Mouse (Mus musculus): ENCODE measurements around the gene Rnf8. TPM values are rescaled to one million over a fixed set of nuclear protein-coding genes. Genes with fewer than 3 reads are reported as not detected.
"Not testable (repeated sequence)": the region's sequence is repeated elsewhere in the genome, so short reads cannot be mapped to it uniquely, and the experiment has no call there.

Gene Rnf8
- polyA plus RNA-seq, 1 experiment: 37.2 TPM

- Histone ChIP-seq H3K4me3 (ENCODE audit: control insufficient read depth, insufficient read depth, low read length) (no peak overlapping the region), H3K27ac (ENCODE audit: control insufficient read depth, insufficient read depth, low read length) (no peak overlapping the region), H3K27me3 (ENCODE audit: control insufficient read depth, insufficient read depth, low read length) (no peaks in the 10 kb centered on the region), H3K36me3 (ENCODE audit: control insufficient read depth, insufficient read depth, low read length) (peaks cover 36% of the 10 kb centered on the region), H3K4me1 (replicated peaks; ENCODE audit: control insufficient read depth, insufficient read depth, low read length) (no peaks in the 10 kb centered on the region)
- TF ChIP-seq POLR2A (IDR thresholded peaks at IDR 0.05; ENCODE audit: control insufficient read depth, extremely low read depth, insufficient read depth, low read length, poor library complexity) (no peak), CTCF (IDR thresholded peaks at IDR 0.05; ENCODE audit: borderline replicate concordance, control insufficient read depth, extremely low read depth, insufficient read depth, low read length, poor library complexity) (no peak)
- no peak for DNase-seq
- WGBS: 97% methylated on average over 13 of the region's 13 CpGs
Measured at GRCm38 (mm10) chr17:29596771-29597132, 17.8 kb upstream of the Rnf8 start.

GRCm38 (mm10) chr17:29599051-29599450 is 15.5 kb upstream of the Rnf8 start:
- H3K27me3 ChIP-seq (ENCODE audit: control insufficient read depth, insufficient read depth, low read length): no peaks in the 10 kb centered on the region
- peaks cover 32% of the 10 kb centered on the region for H3K36me3 ChIP-seq (ENCODE audit: control insufficient read depth, insufficient read depth, low read length)
- no peak overlapping the region for H3K27ac ChIP-seq (ENCODE audit: control insufficient read depth, insufficient read depth, low read length)
- H3K4me1 ChIP-seq (replicated peaks; ENCODE audit: control insufficient read depth, insufficient read depth, low read length): no peaks in the 10 kb centered on the region
- no peak for DNase-seq
- TF ChIP-seq CTCF (IDR thresholded peaks at IDR 0.05; ENCODE audit: borderline replicate concordance, control insufficient read depth, extremely low read depth, insufficient read depth, low read length, poor library complexity): no peak
- no peak overlapping the region for H3K4me3 ChIP-seq (ENCODE audit: control insufficient read depth, insufficient read depth, low read length)
- 98% methylated on average over 14 of the region's 14 CpGs for WGBS

GRCm38 (mm10) chr17:29599537-29599936 is 15.1 kb upstream of the Rnf8 start:
- 98% methylated on average over 8 of the region's 8 CpGs for WGBS
- H3K36me3 ChIP-seq (ENCODE audit: control insufficient read depth, insufficient read depth, low read length): peaks cover 28% of the 10 kb centered on the region

GRCm38 (mm10) chr17:29601391-29601790 is 13.2 kb upstream of the Rnf8 start:
- DNase-seq: no peak
- Histone ChIP-seq H3K27ac (ENCODE audit: control insufficient read depth, insufficient read depth, low read length) (no peak overlapping the region), H3K36me3 (ENCODE audit: control insufficient read depth, insufficient read depth, low read length) (peaks cover 19% of the 10 kb centered on the region), H3K4me1 (replicated peaks; ENCODE audit: control insufficient read depth, insufficient read depth, low read length) (peaks cover 4% of the 10 kb centered on the region), H3K4me3 (ENCODE audit: control insufficient read depth, insufficient read depth, low read length) (no peak overlapping the region), H3K27me3 (ENCODE audit: control insufficient read depth, insufficient read depth, low read length) (no peaks in the 10 kb centered on the region)
- WGBS: 93% methylated on average over 4 of the region's 4 CpGs
- no peak for TF ChIP-seq CTCF (IDR thresholded peaks at IDR 0.05; ENCODE audit: borderline replicate concordance, control insufficient read depth, extremely low read depth, insufficient read depth, low read length, poor library complexity)
- TF ChIP-seq POLR2A (IDR thresholded peaks at IDR 0.05; ENCODE audit: control insufficient read depth, extremely low read depth, insufficient read depth, low read length, poor library complexity): no peak

More at GRCm38 (mm10) chr17:29599537-29599936, 15.1 kb upstream of the Rnf8 start:
- H3K27ac ChIP-seq (ENCODE audit: control insufficient read depth, insufficient read depth, low read length): no peak overlapping the region
- DNase-seq: no peak
- H3K27me3 ChIP-seq (ENCODE audit: control insufficient read depth, insufficient read depth, low read length): no peaks in the 10 kb centered on the region
- H3K4me3 ChIP-seq (ENCODE audit: control insufficient read depth, insufficient read depth, low read length): no peak overlapping the region
- H3K4me1 ChIP-seq (replicated peaks; ENCODE audit: control insufficient read depth, insufficient read depth, low read length): no peaks in the 10 kb centered on the region
- TF ChIP-seq CTCF (IDR thresholded peaks at IDR 0.05; ENCODE audit: borderline replicate concordance, control insufficient read depth, extremely low read depth, insufficient read depth, low read length, poor library complexity): no peak
- no peak for TF ChIP-seq POLR2A (IDR thresholded peaks at IDR 0.05; ENCODE audit: control insufficient read depth, extremely low read depth, insufficient read depth, low read length, poor library complexity)

- TF ChIP-seq POLR2A (IDR thresholded peaks at IDR 0.05; ENCODE audit: control insufficient read depth, extremely low read depth, insufficient read depth, low read length, poor library complexity): no peak
- peak; percentile 59; the same call in 1 of the 2 replicates for TF ChIP-seq CTCF (IDR thresholded peaks at IDR 0.05; ENCODE audit: borderline replicate concordance, control insufficient read depth, extremely low read depth, insufficient read depth, low read length, poor library complexity)
- Histone ChIP-seq H3K4me3 (ENCODE audit: control insufficient read depth, insufficient read depth, low read length) (no peak overlapping the region), H3K27me3 (ENCODE audit: control insufficient read depth, insufficient read depth, low read length) (no peaks in the 10 kb centered on the region), H3K27ac (ENCODE audit: control insufficient read depth, insufficient read depth, low read length) (no peak overlapping the region), H3K36me3 (ENCODE audit: control insufficient read depth, insufficient read depth, low read length) (peaks cover 19% of the 10 kb centered on the region), H3K4me1 (replicated peaks; ENCODE audit: control insufficient read depth, insufficient read depth, low read length) (peaks cover 6% of the 10 kb centered on the region)
- WGBS: 34% methylated on average over 6 of the region's 6 CpGs
- DNase-seq: peak; percentile 65
Measured at GRCm38 (mm10) chr17:29603283-29603682, 11.3 kb upstream of the Rnf8 start.

- H3K27ac ChIP-seq (ENCODE audit: control insufficient read depth, insufficient read depth, low read length); H3K27me3 ChIP-seq (ENCODE audit: control insufficient read depth, insufficient read depth, low read length); DNase-seq; H3K36me3 ChIP-seq (ENCODE audit: control insufficient read depth, insufficient read depth, low read length); H3K4me3 ChIP-seq (ENCODE audit: control insufficient read depth, insufficient read depth, low read length): not testable (repeated sequence)
- WGBS: 90% methylated on average over 5 of the region's 5 CpGs
- peaks cover 15% of the 10 kb centered on the region for H3K4me1 ChIP-seq (replicated peaks; ENCODE audit: control insufficient read depth, insufficient read depth, low read length)
Measured at GRCm38 (mm10) chr17:29613453-29613852, 1.1 kb upstream of the Rnf8 start.

GRCm38 (mm10) chr17:29615024-29615551 is 498 bp downstream of the Rnf8 start:
- peak overlapping the region; percentile 73 for H3K4me3 ChIP-seq (ENCODE audit: control insufficient read depth, insufficient read depth, low read length)
- under 1% methylated on average over 43 of the region's 43 CpGs for WGBS
- no peak for TF ChIP-seq CTCF (IDR thresholded peaks at IDR 0.05; ENCODE audit: borderline replicate concordance, control insufficient read depth, extremely low read depth, insufficient read depth, low read length, poor library complexity)
- TF ChIP-seq POLR2A (IDR thresholded peaks at IDR 0.05; ENCODE audit: control insufficient read depth, extremely low read depth, insufficient read depth, low read length, poor library complexity): no peak
- peaks cover 15% of the 10 kb centered on the region for H3K4me1 ChIP-seq (replicated peaks; ENCODE audit: control insufficient read depth, insufficient read depth, low read length)
- no peaks in the 10 kb centered on the region for H3K27me3 ChIP-seq (ENCODE audit: control insufficient read depth, insufficient read depth, low read length)
- no peak for DNase-seq
- H3K27ac ChIP-seq (ENCODE audit: control insufficient read depth, insufficient read depth, low read length): peak overlapping the region; percentile 3; the same call in 1 of the 2 replicates
- no peaks in the 10 kb centered on the region; the same call in 1 of the 2 replicates for H3K36me3 ChIP-seq (ENCODE audit: control insufficient read depth, insufficient read depth, low read length)
